Mouse (Mus musculus) forebrain, postnatal 0 days (tissue): Measurements from ENCODE around the gene Abr. TPM values are rescaled to one million over a fixed set of nuclear protein-coding genes. Genes with fewer than 3 reads are reported as not detected.
A peak's percentile ranks its signal among the peaks of the same experiment; 100 is the strongest.

ENCODE experiments used
- ATAC-seq: fragments of 200-750 bp; cut with Nextera tagmentation; 2 replicates; pipeline ENCODE4 v1.8.0; 2017; ENCODE audit warnings: mild to moderate bottlenecking, moderate library complexity
- DNase-seq: peaks from one replicate; pipeline ENCODE4 v3.0.0-alpha.2; 2015
- H3K27ac ChIP-seq: fragments of 300-500 bp; sonication (generic); 2 replicates; pipeline ENCODE4 v1.5.1; 2014; ENCODE audit warnings: low read depth, mild to moderate bottlenecking, antibody characterized with exemption, low read length, moderate library complexity, mixed read lengths
- H3K27me3 ChIP-seq: fragments of 300-500 bp; sonication (generic); 2 replicates; pipeline ENCODE4 v1.6.1; 2014; ENCODE audit warnings: mild to moderate bottlenecking, low read length, mixed read lengths; ENCODE audit not compliant: insufficient read depth
- H3K36me3 ChIP-seq: fragments of 300-500 bp; sonication (generic); 2 replicates; pipeline ENCODE4 v1.6.1; 2014; ENCODE audit warnings: mild to moderate bottlenecking, moderate library complexity; ENCODE audit not compliant: insufficient read depth
- H3K4me1 ChIP-seq: fragments of 300-500 bp; sonication (generic); 2 replicates; pipeline ENCODE4 v1.6.1; 2014; ENCODE audit warnings: antibody characterized with exemption; ENCODE audit not compliant: insufficient read depth
- H3K4me2 ChIP-seq: fragments of 300-500 bp; sonication (generic); 2 replicates; pipeline ENCODE4 v1.6.1; 2014; ENCODE audit warnings: low read depth, mild to moderate bottlenecking, moderate library complexity
- H3K4me3 ChIP-seq: fragments of 300-500 bp; sonication (generic); 2 replicates; pipeline ENCODE4 v1.5.1; 2014; ENCODE audit warnings: low read depth, low read length, mixed read lengths
- H3K9ac ChIP-seq: fragments of 300-500 bp; sonication (generic); 2 replicates; pipeline ENCODE4 v1.6.1; 2014; ENCODE audit warnings: mild to moderate bottlenecking
- H3K9me3 ChIP-seq: fragments of 300-500 bp; sonication (generic); 2 replicates; pipeline ENCODE4 v1.6.1; 2016; ENCODE audit warnings: low read length
- CTCF ChIP-seq: sonication (generic); IDR thresholded peaks from 2 replicates; pipeline ENCODE4 v1.5.1; 2016; ENCODE audit warnings: antibody characterized with exemption, control low read depth, low read depth
- WGBS: fragments of 180-500 bp; shearing (Covaris S2); extraction: QIAGEN DNeasy Blood & Tissue Kit; methylation state at CpG from one replicate; pipeline ENCODE4 v1.1.7; 2014; 5-methylcytosine and 5-hydroxymethylcytosine counted together
- polyA plus RNA-seq: library from polyadenylated mRNA; unstranded; fragments of >200 nt; fragmentation: Nextera tagmentation; extraction: Ambion mirVana; gene quantifications from 2 replicates; pipeline ENCODE4 v1.2.1, GENCODE M21; 2015
- total RNA-seq: library from RNA; depleted of rRNA; stranded (reverse); fragments of >200 nt; gene quantifications from 2 replicates; pipeline ENCODE4 v1.2.3, GENCODE M21; 2014; rRNA removed

Abr gene
- total RNA-seq (241 and 262 TPM in 2 replicates), polyA plus RNA-seq (99.1 and 110 TPM in 2 replicates)

GRCm38 (mm10) chr11:76622152-76622565 is at the start of gene Abr:
Gene Abr (minus strand): TSS chr11:76622314.
- ATAC-seq (peak; percentile 42; the same call in 1 of the 2 replicates), DNase-seq (peak; percentile 48)
- Histone ChIP-seq H3K9ac (peak within 1 kb of the TSS; percentile 57), H3K4me2 (peak within 1 kb of the TSS; percentile 100), H3K4me1 (peaks cover 8% of the 10 kb centered on the region; the same call in 1 of the 2 replicates), H3K36me3 (no peaks in the 10 kb centered on the region), H3K4me3 (peak within 1 kb of the TSS; percentile 61), H3K9me3 (no peaks in the 10 kb centered on the region), H3K27ac (no peak within 1 kb of the TSS), H3K27me3 (peaks cover 8% of the 10 kb centered on the region)
- 0% methylated on average over 31 of the region's 31 CpGs for WGBS
- peak; percentile 48 for TF ChIP-seq CTCF

GRCm38 (mm10) chr11:76667807-76668206 is 45.7 kb upstream of the Abr start:
- Histone ChIP-seq H3K27ac (no peak overlapping the region), H3K4me1 (peaks cover 7% of the 10 kb centered on the region), H3K27me3 (peaks cover 27% of the 10 kb centered on the region), H3K36me3 (no peaks in the 10 kb centered on the region), H3K4me2 (no peak overlapping the region), H3K9me3 (no peaks in the 10 kb centered on the region), H3K4me3 (no peak overlapping the region), H3K9ac (no peak overlapping the region)
- 35% methylated on average over 4 of the region's 4 CpGs for WGBS
- no peak for TF ChIP-seq CTCF
- ATAC-seq (no peak), DNase-seq (no peak)

DNA sequence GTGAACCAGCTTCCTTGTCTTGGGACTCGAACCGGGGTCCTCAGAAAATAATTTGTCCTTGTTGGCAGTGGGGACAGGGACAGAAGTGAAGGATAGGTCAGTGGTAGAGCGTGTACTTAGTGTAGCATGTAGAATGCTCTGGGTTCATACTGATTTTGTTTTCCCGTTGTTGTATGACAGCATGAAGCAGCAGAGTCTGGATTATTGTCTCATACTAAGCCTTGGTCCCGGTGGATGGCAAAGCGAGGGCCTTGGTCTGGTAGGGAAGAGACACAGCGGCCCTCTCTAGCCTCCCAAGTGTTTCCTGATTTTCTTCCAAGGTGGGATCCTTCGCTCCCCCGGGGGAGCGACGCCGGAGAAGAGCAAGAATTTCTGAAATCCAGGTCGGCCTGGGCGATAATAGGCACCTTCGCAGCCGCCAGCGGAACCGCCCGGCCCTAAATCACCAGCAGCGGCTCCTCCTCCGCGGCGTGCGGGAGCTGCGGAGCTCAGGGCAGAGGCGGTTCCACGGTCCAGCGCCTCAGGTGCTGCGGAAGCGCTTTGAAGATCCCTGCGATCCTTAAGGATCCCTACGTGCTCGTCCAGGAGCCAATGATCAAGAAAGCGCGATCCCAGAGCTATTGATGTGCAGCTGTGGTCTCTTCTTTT is 44.0 kb upstream of the Abr start:
- no peak for DNase-seq
- no peak for TF ChIP-seq CTCF
- peak overlapping the region; percentile 45 for H3K9ac ChIP-seq
- 9% methylated on average over 35 of the region's 35 CpGs for WGBS
- peak overlapping the region; percentile 63 for H3K4me2 ChIP-seq
- ATAC-seq = no peak
- peak overlapping the region; percentile 34 for H3K4me3 ChIP-seq
- no peaks in the 10 kb centered on the region for H3K9me3 ChIP-seq
- no peak overlapping the region for H3K27ac ChIP-seq
- peaks cover 16% of the 10 kb centered on the region for H3K27me3 ChIP-seq
- H3K36me3 ChIP-seq = no peaks in the 10 kb centered on the region
- no peaks in the 10 kb centered on the region for H3K4me1 ChIP-seq

DNA sequence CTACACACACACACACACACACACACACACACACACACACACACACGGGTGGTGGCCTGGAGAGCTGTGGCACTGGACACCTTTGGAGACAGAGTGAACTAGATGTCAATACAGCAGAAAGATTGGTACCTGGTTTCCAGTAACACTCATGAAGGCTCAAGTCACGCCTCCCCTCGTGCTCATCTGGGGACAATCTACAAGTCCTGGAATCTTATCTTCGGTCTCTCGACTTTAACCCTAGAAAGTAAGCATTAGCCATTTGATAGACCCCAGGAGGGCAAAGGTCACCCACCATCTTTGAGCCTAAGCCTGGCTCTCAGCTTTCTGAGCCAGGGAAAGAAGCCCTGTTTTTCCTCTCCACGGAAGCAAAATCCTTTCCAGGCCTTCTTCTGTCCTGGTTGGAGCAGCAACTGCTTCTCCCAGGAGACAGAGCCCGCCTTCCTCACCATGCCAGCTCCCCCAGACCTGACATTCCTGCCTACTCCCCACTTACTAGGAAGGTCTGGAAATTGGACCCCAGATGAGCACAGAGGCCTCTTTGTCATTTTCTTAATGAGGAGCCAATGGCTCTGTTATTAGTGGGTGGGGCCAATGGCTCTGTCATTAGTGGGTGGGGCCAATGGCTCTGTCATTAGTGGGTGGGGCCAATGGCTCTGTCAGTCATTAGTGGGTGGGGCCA is 39.8 kb upstream of the Abr start:
- Histone ChIP-seq H3K36me3 (no peaks in the 10 kb centered on the region), H3K27me3 (no peaks in the 10 kb centered on the region), H3K4me1 (no peaks in the 10 kb centered on the region), H3K4me2 (no peak overlapping the region), H3K9me3 (no peaks in the 10 kb centered on the region), H3K9ac (no peak overlapping the region), H3K4me3 (no peak overlapping the region), H3K27ac (no peak overlapping the region)
- no peak for TF ChIP-seq CTCF
- 76% methylated on average over 7 of the region's 7 CpGs for WGBS
- DNase-seq = no peak
- no peak for ATAC-seq

DNA sequence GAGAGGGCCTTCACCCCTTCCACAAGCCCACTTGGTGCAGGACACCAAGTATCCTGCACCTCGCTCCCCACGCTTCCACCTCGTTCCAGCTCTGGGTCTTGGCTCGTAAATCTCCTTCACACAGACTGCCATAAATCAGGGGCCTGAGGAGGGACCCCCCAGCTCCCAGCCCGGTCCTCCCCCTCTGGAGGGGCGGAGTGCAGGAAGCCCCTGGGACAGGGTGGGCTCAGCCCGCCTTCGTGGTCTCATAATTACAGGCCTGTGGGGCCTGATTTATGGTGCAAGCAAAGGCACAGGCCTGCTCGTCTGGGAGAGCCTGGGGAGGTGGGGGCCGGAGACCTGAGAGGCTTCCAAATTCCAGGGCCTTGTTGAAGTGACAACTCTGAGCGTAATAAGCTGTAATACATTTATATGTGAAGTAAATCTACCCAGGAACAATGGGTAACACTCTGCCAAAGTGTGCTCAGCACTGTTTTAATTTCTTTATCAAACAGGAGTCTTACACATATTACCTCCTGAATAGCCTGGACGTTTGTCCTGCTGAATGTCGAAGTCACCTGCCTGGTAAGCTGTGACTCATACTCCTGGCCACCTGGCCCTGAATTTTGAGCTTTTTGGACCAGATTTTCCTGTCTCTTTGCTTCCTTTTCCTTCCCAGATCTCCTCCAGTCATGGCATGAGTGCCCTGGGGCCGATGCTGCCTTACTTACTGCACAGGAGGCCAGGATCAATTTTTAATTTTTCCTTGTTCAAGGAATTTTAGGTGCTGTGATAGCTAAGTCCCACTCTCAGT is 37.2 kb upstream of the Abr start:
- DNase-seq (no peak), ATAC-seq (no peak)
- no peaks in the 10 kb centered on the region for H3K36me3 ChIP-seq
- H3K9me3 ChIP-seq = no peaks in the 10 kb centered on the region
- H3K9ac ChIP-seq = no peak overlapping the region
- H3K4me1 ChIP-seq = no peaks in the 10 kb centered on the region
- TF ChIP-seq CTCF = no peak
- no peak overlapping the region for H3K4me2 ChIP-seq
- no peak overlapping the region for H3K27ac ChIP-seq
- no peak overlapping the region for H3K4me3 ChIP-seq
- no peaks in the 10 kb centered on the region for H3K27me3 ChIP-seq
- WGBS = 79% methylated on average over 14 of the region's 14 CpGs

- 30% methylated on average over 4 of the region's 4 CpGs for WGBS
- no peak overlapping the region for H3K4me3 ChIP-seq
- no peak overlapping the region for H3K4me2 ChIP-seq
- ATAC-seq (no peak), DNase-seq (no peak)
- no peak for TF ChIP-seq CTCF
- H3K9ac ChIP-seq = no peak overlapping the region
- H3K9me3 ChIP-seq = no peaks in the 10 kb centered on the region
- no peaks in the 10 kb centered on the region for H3K36me3 ChIP-seq
- no peak overlapping the region for H3K27ac ChIP-seq
- no peaks in the 10 kb centered on the region for H3K4me1 ChIP-seq
- no peaks in the 10 kb centered on the region for H3K27me3 ChIP-seq
Measured at GRCm38 (mm10) chr11:76657450-76657970, 35.4 kb upstream of the Abr start.
